Mouse (Mus musculus) bone marrow, adult 2 months (tissue): ENCODE measurements around the gene Atm. TPM values are rescaled to one million over a fixed set of nuclear protein-coding genes. Genes with fewer than 3 reads are reported as not detected.

Experiments
- H3K27ac ChIP-seq: fragments of 200-500 bp; 2 replicates; pipeline ENCODE4 v1.5.1; 2012; ENCODE audit warnings: low read depth, mild to moderate bottlenecking, control low read depth, inconsistent platforms, low read length; ENCODE audit not compliant: control insufficient read depth, poor library complexity, insufficient read depth
- H3K4me1 ChIP-seq: fragments of 200-500 bp; 2 replicates; pipeline ENCODE4 v1.6.1; 2011; ENCODE audit warnings: low read length; ENCODE audit not compliant: control insufficient read depth, insufficient read depth
- H3K4me3 ChIP-seq: fragments of 200-500 bp; replicated peaks from 2 replicates; pipeline ENCODE3; 2011; ENCODE audit warnings: mild to moderate bottlenecking, low read depth, low read length, control low read depth; ENCODE audit not compliant: control insufficient read depth
- CTCF ChIP-seq: fragments of 200-500 bp; IDR thresholded peaks from 2 replicates; pipeline ENCODE4 v1.5.1; 2011; ENCODE audit warnings: low read length, control low read depth; ENCODE audit not compliant: control insufficient read depth, insufficient read depth
- POLR2A ChIP-seq: fragments of 200-500 bp; IDR thresholded peaks from 2 replicates; pipeline ENCODE4 v1.6.1; 2011; ENCODE audit warnings: low read depth, mild to moderate bottlenecking, control low read depth, low read length, borderline replicate concordance; ENCODE audit not compliant: control insufficient read depth
- WGBS: fragments of 180-500 bp; shearing (Covaris S2); methylation state at CpG from one replicate; pipeline ENCODE4 v1.1.7; 2018; 5-methylcytosine and 5-hydroxymethylcytosine counted together
- polyA plus RNA-seq: library from polyadenylated mRNA; stranded (reverse); fragments of >200 nt; gene quantifications from 2 replicates; pipeline ENCODE4 v1.2.4, GENCODE M21; 2011; ENCODE audit warnings: low replicate concordance; ENCODE audit not compliant: missing spikeins, insufficient read depth, insufficient read length

The Atm gene
- polyA plus RNA-seq: 3.6 and 5.2 TPM in 2 replicates

- Histone ChIP-seq H3K27ac (peak within 1 kb of the TSS; percentile 79), H3K4me1 (no peaks in the 10 kb centered on the region), H3K4me3 (peak within 1 kb of the TSS; percentile 96)
- TF ChIP-seq CTCF: peak; percentile 6; the same call in 1 of the 2 replicates
- TF ChIP-seq POLR2A: peak; percentile 77
- WGBS: under 1% methylated on average over 69 of the region's 69 CpGs
These were observed at the start of gene Atm, which contains the start of gene Npat for GRCm38 (mm10) chr9:53536558-53537320. Atm (minus strand) TSS chr9:53536740. Npat (plus strand) TSS chr9:53537047.

DNA sequence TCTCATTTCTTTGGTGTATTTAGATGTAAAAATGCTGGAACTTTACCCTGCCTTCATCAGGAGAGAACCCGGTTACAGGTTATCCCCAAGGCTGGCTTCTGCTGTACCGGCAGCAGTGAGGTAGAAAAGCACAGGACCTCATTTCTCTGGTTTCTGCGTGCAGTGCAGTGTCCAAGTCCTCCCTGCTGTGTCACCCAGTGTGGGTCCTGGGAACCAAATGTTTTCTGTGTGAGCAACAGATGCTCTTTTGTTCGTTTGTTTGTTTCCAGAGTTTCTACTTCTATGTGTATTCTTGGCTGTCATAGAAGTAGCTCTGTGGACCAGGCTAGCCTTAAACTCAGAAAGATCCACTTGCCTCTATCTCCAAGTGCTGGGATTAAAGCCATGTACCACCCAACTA lies 45.3 kb upstream of the Atm start:
- Histone ChIP-seq H3K27ac (no peak overlapping the region), H3K4me3 (no peak overlapping the region), H3K4me1 (no peaks in the 10 kb centered on the region)
- TF ChIP-seq CTCF (no peak), POLR2A (no peak)
- WGBS: 89% methylated on average over 4 of the region's 4 CpGs

- H3K4me1 ChIP-seq: no peaks in the 10 kb centered on the region
- WGBS: 89% methylated on average over 5 of the region's 5 CpGs
- H3K27ac ChIP-seq: no peak overlapping the region
- H3K4me3 ChIP-seq: no peak overlapping the region
- TF ChIP-seq POLR2A: no peak
- TF ChIP-seq CTCF: no peak
These were observed 39.2 kb upstream of the Atm start for GRCm38 (mm10) chr9:53575721-53576120.

DNA sequence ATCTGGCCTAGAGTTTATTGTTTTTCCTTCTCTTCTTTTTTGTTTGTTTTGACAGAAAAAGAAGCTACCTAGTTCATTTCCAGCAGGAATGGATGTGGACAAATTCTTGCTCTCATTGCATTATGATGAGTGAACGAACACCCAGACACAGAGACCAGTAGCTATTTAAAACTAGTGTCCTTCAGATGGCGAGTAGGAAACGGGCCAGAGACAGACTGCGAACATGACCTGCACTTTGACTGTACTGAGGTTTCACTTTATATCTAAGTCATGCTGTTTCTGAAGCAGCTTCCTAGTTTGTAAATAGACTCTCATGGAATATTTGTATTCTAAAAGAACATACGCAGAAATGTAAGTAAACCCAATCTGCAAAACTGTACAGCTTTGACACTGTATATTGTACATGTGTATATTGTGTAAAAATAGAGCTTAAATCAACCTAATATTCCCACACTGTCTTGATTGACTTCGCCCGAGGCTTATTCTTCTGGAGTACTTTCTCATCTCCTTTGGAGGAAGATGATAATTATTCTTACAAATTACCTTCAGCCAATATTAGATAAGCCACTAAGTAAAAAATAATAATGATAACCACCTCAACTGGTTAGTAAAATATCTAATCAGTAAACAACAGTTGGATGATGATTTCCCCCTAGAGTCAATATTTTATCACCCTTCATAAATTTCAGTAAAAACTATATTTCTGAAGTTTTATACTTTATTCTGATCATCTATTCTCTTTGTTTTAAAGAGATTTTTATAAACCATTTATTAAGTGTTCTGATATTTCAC lies 36.2 kb upstream of the Atm start:
- H3K4me3 ChIP-seq: no peak overlapping the region
- H3K4me1 ChIP-seq: no peaks in the 10 kb centered on the region
- 78% methylated on average over 7 of the region's 7 CpGs for WGBS
- H3K27ac ChIP-seq: no peak overlapping the region
- TF ChIP-seq POLR2A: no peak
- TF ChIP-seq CTCF: no peak

- 92% methylated on average over 6 of the region's 6 CpGs for WGBS
- Histone ChIP-seq H3K4me1 (no peaks in the 10 kb centered on the region), H3K4me3 (no peak overlapping the region), H3K27ac (no peak overlapping the region)
- TF ChIP-seq CTCF (no peak), POLR2A (no peak)
These were observed 34.1 kb upstream of the Atm start for GRCm38 (mm10) chr9:53570662-53571061.

DNA sequence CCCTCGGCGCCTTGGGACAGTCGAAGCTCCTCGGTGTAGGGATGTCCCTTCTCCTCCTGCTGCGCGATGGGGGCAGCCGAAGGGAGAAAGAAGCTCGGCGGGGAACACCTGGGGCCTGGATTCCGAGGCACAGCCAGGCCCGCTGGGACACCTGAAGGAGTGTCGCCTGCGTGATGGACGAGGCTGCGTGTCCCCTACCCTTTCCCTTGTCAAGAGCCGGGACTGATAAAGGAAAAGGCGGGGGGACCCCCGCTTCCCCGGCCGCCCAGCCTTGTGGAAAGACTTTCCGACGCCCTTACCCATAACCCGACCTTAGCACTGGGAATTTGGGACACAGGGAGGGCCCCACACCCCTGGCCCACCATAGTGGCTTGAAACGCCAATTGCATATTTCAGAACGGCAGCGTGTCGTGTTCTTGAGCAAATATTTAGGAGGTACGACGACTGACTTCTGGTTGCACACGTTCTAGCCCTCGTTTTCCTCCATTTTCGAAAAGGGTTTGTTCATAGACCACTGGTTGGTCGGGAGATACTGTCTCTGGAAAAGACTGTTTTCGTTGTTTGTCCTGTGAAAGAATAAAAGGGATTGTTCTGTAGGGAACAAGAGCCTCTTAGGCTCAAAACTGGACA lies 911 bp upstream of the Atm start:
- WGBS: under 1% methylated on average over 34 of the region's 34 CpGs
- no peaks in the 10 kb centered on the region for H3K4me1 ChIP-seq
- TF ChIP-seq POLR2A (no peak), CTCF (no peak)
- H3K27ac ChIP-seq: peak overlapping the region; percentile 79; the same call in 1 of the 2 replicates
- H3K4me3 ChIP-seq: peak overlapping the region; percentile 96

DNA sequence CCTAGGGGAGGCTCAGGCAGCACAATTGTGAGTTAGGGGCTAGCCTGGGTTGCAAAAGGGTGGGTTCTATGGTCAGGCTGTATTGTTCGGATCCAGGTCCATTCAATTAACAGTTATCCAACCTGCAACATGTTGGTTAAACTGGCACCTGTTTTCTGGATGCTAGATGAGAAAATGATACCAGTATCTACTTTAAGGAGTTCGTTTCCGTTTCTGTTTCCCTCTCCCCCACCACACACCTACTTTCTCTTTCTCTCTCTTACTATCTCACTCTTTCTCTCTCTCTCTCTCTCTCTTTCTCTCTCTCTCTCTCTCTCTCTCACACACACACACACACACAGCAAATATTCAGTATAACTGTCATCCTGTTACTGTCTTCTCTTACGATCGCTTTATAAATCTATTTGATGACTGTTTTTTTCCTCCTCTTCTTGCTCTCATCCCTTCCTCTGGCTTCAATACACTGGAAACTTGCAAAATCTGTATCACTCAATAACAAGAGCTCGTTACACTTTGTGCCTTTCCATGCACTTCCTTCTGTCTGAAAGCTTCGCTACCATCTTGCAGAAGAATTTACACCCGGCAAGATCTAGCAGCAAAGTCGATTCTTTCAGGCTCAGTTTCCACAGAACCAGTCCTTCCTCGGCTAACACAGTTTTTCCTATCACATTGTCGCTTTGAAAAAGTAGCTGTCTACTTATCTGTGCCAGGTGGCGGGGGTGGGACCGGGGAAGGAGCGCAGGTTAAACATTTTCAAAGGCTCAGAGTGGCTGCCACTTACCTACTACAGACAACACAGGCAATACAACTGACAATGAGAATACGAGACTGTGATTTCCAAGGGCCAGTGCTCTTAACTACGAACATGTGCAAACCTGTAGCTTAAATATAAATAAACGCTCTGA lies 872 bp downstream of the Atm start:
- H3K4me1 ChIP-seq: no peaks in the 10 kb centered on the region
- no peak for TF ChIP-seq CTCF
- no peak for TF ChIP-seq POLR2A
- H3K4me3 ChIP-seq: peak overlapping the region; percentile 93
- H3K27ac ChIP-seq: no peak overlapping the region; the same call in 1 of the 2 replicates
- WGBS: 4% methylated on average over 17 of the region's 17 CpGs
